Mouse (Mus musculus): ENCODE measurements at regions not wholly inside any gene's neighbourhood (a gene's known extent, or its start where the extent isn't known, plus 50 kb on each side); places are given as distances from the start of the nearest gene placed in this dataset.

DNA sequence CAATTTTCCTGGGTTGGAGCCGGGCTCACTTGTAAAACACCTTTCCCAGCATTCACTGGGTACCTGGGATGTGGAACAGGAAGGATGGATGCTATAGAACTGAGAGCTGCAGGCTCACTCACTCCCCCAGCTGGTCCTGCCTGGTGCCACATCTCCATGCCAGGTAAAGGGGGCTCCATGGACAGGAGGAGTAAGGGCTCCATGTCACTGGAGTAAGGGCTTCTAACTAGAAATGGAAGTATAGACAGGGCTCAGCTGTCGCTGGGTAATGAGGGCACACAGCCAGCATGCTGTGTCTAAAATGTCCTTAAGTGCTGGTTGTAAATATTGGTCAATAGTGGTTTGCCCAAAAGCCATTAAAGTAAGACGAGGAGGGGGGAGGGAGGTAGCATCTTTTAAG, 99.4 kb upstream of the Gpr12 start:
- 48% methylated on average over 3 of the region's 3 CpGs for WGBS
- no peak overlapping the region for H3K4me3 ChIP-seq (ENCODE audit: low read depth, low read length)
- peak; percentile 17 for DNase-seq (ENCODE audit: low spot score)
- H3K27me3 ChIP-seq (replicated peaks; ENCODE audit: insufficient read depth, low read length) = no peaks in the 10 kb centered on the region
- H3K4me1 ChIP-seq (ENCODE audit: insufficient read depth, low read depth, low read length) = no peaks in the 10 kb centered on the region
- no peaks in the 10 kb centered on the region for H3K9me3 ChIP-seq (ENCODE audit: low read length)
- TF ChIP-seq EP300 (IDR thresholded peaks at IDR 0.05) (no peak), CTCF (IDR thresholded peaks at IDR 0.05) (no peak)
- no peak overlapping the region for H3K4me2 ChIP-seq (replicated peaks; ENCODE audit: low read depth, low read length)
- H3K9ac ChIP-seq (replicated peaks; ENCODE audit: low read depth) = no peak overlapping the region
- no peak for ATAC-seq
- H3K27ac ChIP-seq (ENCODE audit: low read length) = no peak overlapping the region
- no peaks in the 10 kb centered on the region for H3K36me3 ChIP-seq (ENCODE audit: insufficient read depth, low read length)

GRCm38 (mm10) chr5:146683554-146683953, 98.5 kb upstream of the Gpr12 start:
- no peak for TF ChIP-seq EP300 (IDR thresholded peaks at IDR 0.05)
- TF ChIP-seq CTCF (IDR thresholded peaks at IDR 0.05) = no peak
- 51% methylated on average over 7 of the region's 8 CpGs for WGBS
- H3K4me2 ChIP-seq (replicated peaks; ENCODE audit: low read depth, low read length) = no peak overlapping the region
- no peaks in the 10 kb centered on the region for H3K27me3 ChIP-seq (replicated peaks; ENCODE audit: insufficient read depth, low read length)
- no peaks in the 10 kb centered on the region for H3K36me3 ChIP-seq (ENCODE audit: insufficient read depth, low read length)
- no peak overlapping the region for H3K4me3 ChIP-seq (ENCODE audit: low read depth, low read length)
- DNase-seq (ENCODE audit: low spot score) (no peak), ATAC-seq (no peak)
- H3K4me1 ChIP-seq (ENCODE audit: insufficient read depth, low read depth, low read length) = no peaks in the 10 kb centered on the region
- H3K27ac ChIP-seq (ENCODE audit: low read length) = no peak overlapping the region
- H3K9ac ChIP-seq (replicated peaks; ENCODE audit: low read depth) = no peak overlapping the region
- H3K9me3 ChIP-seq (ENCODE audit: low read length) = no peaks in the 10 kb centered on the region

DNA sequence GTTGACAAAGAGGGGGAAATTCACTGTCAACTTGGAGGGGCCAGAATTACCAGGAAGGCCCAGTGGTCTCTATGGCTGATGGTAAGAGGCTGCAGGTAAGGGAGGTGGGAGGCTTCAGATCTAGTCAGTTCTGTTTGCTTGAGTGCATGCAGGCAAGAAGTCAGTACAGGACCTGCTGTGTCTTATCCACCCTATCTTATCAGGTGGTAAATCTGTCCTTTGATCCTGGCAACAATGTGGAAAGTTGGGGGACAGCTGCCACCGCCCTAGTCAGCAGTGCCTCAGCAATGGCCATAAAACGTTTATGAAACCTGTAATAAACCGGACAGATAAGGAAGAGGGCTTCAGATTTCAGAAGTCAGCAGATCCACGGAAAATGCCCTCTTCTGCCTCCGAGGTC, 97.9 kb upstream of the Gpr12 start:
- TF ChIP-seq EP300 (IDR thresholded peaks at IDR 0.05) (no peak), CTCF (IDR thresholded peaks at IDR 0.05) (no peak)
- 39% methylated on average over 5 of the region's 5 CpGs for WGBS

DNA sequence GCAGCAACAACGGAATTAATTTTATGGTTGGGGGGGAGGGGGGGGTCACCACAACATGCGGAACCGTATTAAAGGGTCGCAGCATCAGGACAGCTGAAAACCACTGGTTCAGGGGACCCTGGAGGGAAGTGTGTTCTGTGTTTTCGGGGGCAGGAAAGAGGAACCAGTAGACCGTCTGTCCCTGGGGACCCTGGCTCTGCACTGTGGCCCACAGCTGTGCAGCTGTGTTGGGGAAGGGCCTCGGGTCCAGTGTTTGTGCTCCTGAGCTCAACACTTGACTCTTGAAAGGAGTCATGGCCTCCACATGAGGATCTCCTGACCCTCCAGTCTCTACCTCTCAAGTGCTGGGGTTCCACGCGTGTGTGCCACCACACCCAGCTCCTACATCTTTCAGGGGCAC, 96.5 kb upstream of the Gpr12 start:
- 68% methylated on average over 9 of the region's 9 CpGs for WGBS
- Histone ChIP-seq H3K4me2 (replicated peaks; ENCODE audit: low read depth, low read length) (no peak overlapping the region), H3K4me1 (ENCODE audit: insufficient read depth, low read depth, low read length) (no peaks in the 10 kb centered on the region), H3K36me3 (ENCODE audit: insufficient read depth, low read length) (no peaks in the 10 kb centered on the region), H3K4me3 (ENCODE audit: low read depth, low read length) (no peak overlapping the region), H3K27me3 (replicated peaks; ENCODE audit: insufficient read depth, low read length) (no peaks in the 10 kb centered on the region), H3K27ac (ENCODE audit: low read length) (no peak overlapping the region), H3K9me3 (ENCODE audit: low read length) (no peaks in the 10 kb centered on the region), H3K9ac (replicated peaks; ENCODE audit: low read depth) (no peak overlapping the region)
- TF ChIP-seq CTCF (IDR thresholded peaks at IDR 0.05) (no peak), EP300 (IDR thresholded peaks at IDR 0.05) (no peak)
- ATAC-seq (no peak), DNase-seq (ENCODE audit: low spot score) (no peak)

More for the DNA sequence above, 97.9 kb upstream of the Gpr12 start:
- H3K36me3 ChIP-seq (ENCODE audit: insufficient read depth, low read length) = no peaks in the 10 kb centered on the region
- ATAC-seq (no peak), DNase-seq (ENCODE audit: low spot score) (no peak)
- no peak overlapping the region for H3K4me2 ChIP-seq (replicated peaks; ENCODE audit: low read depth, low read length)
- no peak overlapping the region for H3K9ac ChIP-seq (replicated peaks; ENCODE audit: low read depth)
- H3K9me3 ChIP-seq (ENCODE audit: low read length) = no peaks in the 10 kb centered on the region
- H3K27me3 ChIP-seq (replicated peaks; ENCODE audit: insufficient read depth, low read length) = no peaks in the 10 kb centered on the region
- no peak overlapping the region for H3K4me3 ChIP-seq (ENCODE audit: low read depth, low read length)
- H3K4me1 ChIP-seq (ENCODE audit: insufficient read depth, low read depth, low read length) = no peaks in the 10 kb centered on the region
- H3K27ac ChIP-seq (ENCODE audit: low read length) = no peak overlapping the region

- no peak for DNase-seq (ENCODE audit: low spot score)
- no peaks in the 10 kb centered on the region for H3K27me3 ChIP-seq (replicated peaks; ENCODE audit: insufficient read depth, low read length)
- no peak for ATAC-seq
- no peaks in the 10 kb centered on the region for H3K36me3 ChIP-seq (ENCODE audit: insufficient read depth, low read length)
- H3K4me3 ChIP-seq (ENCODE audit: low read depth, low read length) = no peak overlapping the region
- H3K4me2 ChIP-seq (replicated peaks; ENCODE audit: low read depth, low read length) = no peak overlapping the region
- peaks cover 7% of the 10 kb centered on the region; the same call in 1 of the 2 replicates for H3K4me1 ChIP-seq (ENCODE audit: insufficient read depth, low read depth, low read length)
- H3K9ac ChIP-seq (replicated peaks; ENCODE audit: low read depth) = no peak overlapping the region
- H3K27ac ChIP-seq (ENCODE audit: low read length) = no peak overlapping the region
- WGBS = 51% methylated on average over 6 of the region's 6 CpGs
- no peaks in the 10 kb centered on the region for H3K9me3 ChIP-seq (ENCODE audit: low read length)
- TF ChIP-seq EP300 (IDR thresholded peaks at IDR 0.05) = no peak
- TF ChIP-seq CTCF (IDR thresholded peaks at IDR 0.05) = no peak
Measured at GRCm38 (mm10) chr5:146679198-146679681, 94.2 kb upstream of the Gpr12 start.

- ATAC-seq (no peak), DNase-seq (ENCODE audit: low spot score) (no peak)
- Histone ChIP-seq H3K4me3 (ENCODE audit: low read depth, low read length) (no peak overlapping the region), H3K9ac (replicated peaks; ENCODE audit: low read depth) (no peak overlapping the region), H3K36me3 (ENCODE audit: insufficient read depth, low read length) (no peaks in the 10 kb centered on the region), H3K4me1 (ENCODE audit: insufficient read depth, low read depth, low read length) (peaks cover 7% of the 10 kb centered on the region; the same call in 1 of the 2 replicates), H3K27ac (ENCODE audit: low read length) (no peak overlapping the region), H3K27me3 (replicated peaks; ENCODE audit: insufficient read depth, low read length) (no peaks in the 10 kb centered on the region), H3K4me2 (replicated peaks; ENCODE audit: low read depth, low read length) (no peak overlapping the region), H3K9me3 (ENCODE audit: low read length) (no peaks in the 10 kb centered on the region)
- WGBS = 72% methylated on average over 10 of the region's 10 CpGs
- TF ChIP-seq EP300 (IDR thresholded peaks at IDR 0.05) = no peak
- TF ChIP-seq CTCF (IDR thresholded peaks at IDR 0.05) = no peak
Measured at GRCm38 (mm10) chr5:146678775-146679170, 93.7 kb upstream of the Gpr12 start.
